Mouse (Mus musculus) forebrain, embryonic 14.5 days (tissue): ENCODE measurements around the gene Phyh. TPM values are rescaled to one million over a fixed set of nuclear protein-coding genes. Genes with fewer than 3 reads are reported as not detected.
"Not testable (repeated sequence)": the region's sequence is repeated elsewhere in the genome, so short reads cannot be mapped to it uniquely, and the experiment has no call there.

Experiments
- ATAC-seq: fragments of 200-750 bp; cut with Nextera tagmentation; 2 replicates; pipeline ENCODE4 v1.8.0; 2017; ENCODE audit warnings: mild to moderate bottlenecking, moderate library complexity
- DNase-seq: peaks from one replicate; pipeline ENCODE4 v3.0.0-alpha.2; 2015; ENCODE audit warnings: low spot score
- H3K27ac ChIP-seq: fragments of 300-500 bp; sonication (generic); 2 replicates; pipeline ENCODE4 v1.5.1; 2014; ENCODE audit warnings: low read depth, mild to moderate bottlenecking, control low read depth, low read length, moderate library complexity
- H3K27me3 ChIP-seq: fragments of 300-500 bp; sonication (generic); replicated peaks from 2 replicates; pipeline ENCODE4 v1.6.1; 2014; ENCODE audit warnings: low read length, control low read depth, mixed read lengths; ENCODE audit not compliant: control insufficient read depth, insufficient read depth
- H3K36me3 ChIP-seq: fragments of 300-500 bp; sonication (generic); 2 replicates; pipeline ENCODE4 v1.6.1; 2014; ENCODE audit warnings: low read length, control low read depth; ENCODE audit not compliant: control insufficient read depth, insufficient read depth
- H3K4me1 ChIP-seq: fragments of 300-500 bp; sonication (generic); 2 replicates; pipeline ENCODE4 v1.6.1; 2014; ENCODE audit warnings: antibody characterized with exemption, low read length, control low read depth; ENCODE audit not compliant: control insufficient read depth, insufficient read depth
- H3K4me2 ChIP-seq: fragments of 300-500 bp; sonication (generic); 2 replicates; pipeline ENCODE4 v1.6.1; 2014; ENCODE audit warnings: mild to moderate bottlenecking, control low read depth, low read length
- H3K4me3 ChIP-seq: fragments of 300-500 bp; sonication (generic); 2 replicates; pipeline ENCODE4 v1.5.1; 2014; ENCODE audit warnings: low read depth, low read length, control low read depth
- H3K9ac ChIP-seq: fragments of 300-500 bp; sonication (generic); 2 replicates; pipeline ENCODE4 v1.6.1; 2014; ENCODE audit warnings: mild to moderate bottlenecking, low read length, control low read depth, moderate library complexity
- H3K9me3 ChIP-seq: fragments of 300-500 bp; sonication (generic); replicated peaks from 2 replicates; pipeline ENCODE4 v1.6.1; 2016; ENCODE audit warnings: low read length, control low read depth, mixed read lengths; ENCODE audit not compliant: control insufficient read depth
- WGBS: fragments of 180-500 bp; shearing (Covaris S2); extraction: QIAGEN DNeasy Blood & Tissue Kit; methylation state at CpG from one replicate; pipeline ENCODE4 v1.1.7; 2014; 5-methylcytosine and 5-hydroxymethylcytosine counted together
- polyA plus RNA-seq: library from polyadenylated mRNA; unstranded; fragments of >200 nt; fragmentation: Nextera tagmentation; extraction: Ambion mirVana; gene quantifications from 2 replicates; pipeline ENCODE4 v1.2.1, GENCODE M21; 2014

Gene Phyh
- polyA plus RNA-seq, 1 experiment from 2014 or later: 54.6 TPM

DNA sequence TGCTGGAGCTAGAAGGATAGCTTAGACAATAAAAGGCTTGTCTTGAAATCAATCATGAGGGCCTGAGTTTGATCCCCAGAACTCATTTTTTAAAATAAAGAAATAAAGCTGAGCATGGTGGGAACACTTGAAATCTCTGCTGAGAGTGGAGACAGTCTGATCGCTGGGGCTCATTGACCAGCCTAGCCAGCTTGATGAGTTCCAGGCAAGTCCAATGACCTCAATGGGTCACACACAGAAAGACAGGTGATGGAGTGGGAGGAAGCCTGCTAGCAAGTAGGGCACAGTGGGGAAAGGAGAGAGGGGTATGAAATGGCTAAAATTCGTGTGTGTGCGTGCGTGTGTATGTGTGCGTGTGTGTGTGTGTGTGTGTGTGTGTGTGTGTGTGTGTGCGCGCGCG, 15.7 kb downstream of the Phyh start:
- ATAC-seq (no peak), DNase-seq (no peak)
- Histone ChIP-seq H3K27ac (no peak overlapping the region), H3K4me3 (no peak overlapping the region), H3K27me3 (no peaks in the 10 kb centered on the region), H3K4me1 (no peaks in the 10 kb centered on the region), H3K9ac (no peak overlapping the region), H3K9me3 (no peaks in the 10 kb centered on the region), H3K4me2 (no peak overlapping the region), H3K36me3 (no peaks in the 10 kb centered on the region)
- WGBS: 89% methylated on average over 9 of the region's 9 CpGs

DNA sequence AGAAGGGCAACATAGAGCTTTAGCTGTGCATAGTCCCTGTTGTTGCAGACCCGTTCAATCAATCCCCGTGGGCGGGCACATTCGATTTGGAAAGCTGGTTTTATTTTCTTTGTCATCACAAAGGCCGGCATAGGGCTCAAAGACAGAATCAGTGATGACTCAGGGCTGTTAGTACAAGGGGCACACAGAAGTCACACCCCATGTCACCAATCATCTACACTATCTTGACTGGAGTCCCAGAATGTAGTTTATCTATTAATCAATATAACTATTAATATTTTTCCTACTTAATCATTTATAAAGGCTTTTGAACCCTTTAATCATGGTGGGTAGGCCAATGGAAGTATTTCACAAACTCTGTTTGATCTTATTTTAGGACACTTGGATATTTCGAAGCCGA, 19.1 kb downstream of the Phyh start:
- no peaks in the 10 kb centered on the region for H3K27me3 ChIP-seq
- no peak overlapping the region for H3K4me3 ChIP-seq
- 84% methylated on average over 7 of the region's 7 CpGs for WGBS
- no peak overlapping the region for H3K9ac ChIP-seq
- no peak overlapping the region for H3K27ac ChIP-seq
- no peak for DNase-seq
- H3K9me3 ChIP-seq: no peaks in the 10 kb centered on the region
- no peaks in the 10 kb centered on the region for H3K4me1 ChIP-seq
- no peaks in the 10 kb centered on the region for H3K36me3 ChIP-seq
- H3K4me2 ChIP-seq: no peak overlapping the region
- no peak for ATAC-seq

DNA sequence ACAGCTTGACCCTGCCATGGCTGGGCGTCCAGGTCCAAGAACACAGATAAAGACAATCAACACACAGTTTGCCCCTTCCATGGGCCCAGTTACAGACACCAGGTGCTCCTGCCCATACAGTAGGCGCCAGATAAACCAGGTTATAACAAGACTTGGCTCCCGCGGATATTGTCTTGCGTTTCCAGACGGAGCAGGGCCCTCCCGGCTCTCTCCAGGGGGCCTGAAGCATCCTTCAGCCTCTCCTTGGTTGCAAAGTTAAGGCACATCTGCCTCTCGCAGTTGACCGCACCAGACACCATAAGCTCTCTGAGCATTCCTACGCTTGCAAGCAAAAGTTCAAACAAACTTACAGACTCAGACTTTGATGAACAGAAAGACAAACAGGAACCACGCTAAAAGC, 22.0 kb downstream of the Phyh start:
- Histone ChIP-seq H3K4me2 (no peak overlapping the region), H3K27me3 (no peaks in the 10 kb centered on the region), H3K27ac (no peak overlapping the region), H3K9ac (no peak overlapping the region), H3K4me1 (no peaks in the 10 kb centered on the region), H3K36me3 (no peaks in the 10 kb centered on the region), H3K4me3 (no peak overlapping the region), H3K9me3 (no peaks in the 10 kb centered on the region)
- ATAC-seq (no peak), DNase-seq (no peak)
- 92% methylated on average over 11 of the region's 11 CpGs for WGBS

DNA sequence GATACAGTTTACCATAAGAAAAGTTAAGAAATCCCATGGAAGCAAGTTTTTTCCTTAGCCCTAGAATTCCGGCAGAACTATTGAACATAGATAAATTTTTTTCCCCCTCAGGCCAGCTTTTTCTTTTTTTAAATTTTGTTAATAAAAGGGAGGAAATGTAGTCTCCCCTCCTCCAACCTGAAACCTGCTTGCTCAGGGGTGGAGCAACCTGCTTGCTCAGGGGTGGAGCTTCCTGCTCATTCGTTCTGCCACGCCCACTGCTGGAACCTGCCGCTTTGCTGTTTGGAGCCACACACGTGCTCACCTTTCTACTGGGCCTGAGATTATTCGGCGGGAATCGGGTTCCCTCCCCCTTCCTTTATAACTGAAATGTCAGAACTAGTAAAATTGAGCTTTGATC, 30.9 kb downstream of the Phyh start:
- not testable (repeated sequence) for H3K9me3 ChIP-seq, H3K4me3 ChIP-seq, H3K9ac ChIP-seq, ATAC-seq, H3K4me1 ChIP-seq, H3K4me2 ChIP-seq, H3K27ac ChIP-seq, H3K36me3 ChIP-seq, H3K27me3 ChIP-seq, DNase-seq
- 96% methylated on average over 7 of the region's 8 CpGs for WGBS

DNA sequence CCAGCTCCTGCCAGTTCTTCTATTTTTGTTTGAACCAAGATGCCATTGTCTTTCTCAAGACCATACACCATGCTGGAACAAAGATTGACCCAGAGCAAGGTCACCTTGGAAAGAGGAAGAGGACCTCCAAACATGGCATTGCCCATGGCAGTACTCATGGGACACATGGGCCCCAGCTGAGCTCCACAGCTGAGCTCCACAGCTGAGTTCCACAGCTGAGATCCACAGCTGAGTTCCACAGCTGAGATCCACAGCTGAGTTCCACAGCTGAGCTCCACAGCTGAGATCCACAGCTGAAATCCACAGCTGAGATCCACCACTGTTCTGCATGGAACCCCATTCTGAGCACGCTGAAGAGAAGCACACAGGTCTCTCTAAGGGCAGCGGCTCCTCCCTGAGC, 32.2 kb downstream of the Phyh start:
- DNase-seq: no peak
- H3K36me3 ChIP-seq: no peaks in the 10 kb centered on the region
- H3K27me3 ChIP-seq: no peaks in the 10 kb centered on the region
- H3K4me1 ChIP-seq: no peaks in the 10 kb centered on the region
- H3K4me2 ChIP-seq: no peak overlapping the region
- WGBS: 99% methylated on average over 2 of the region's 2 CpGs
- H3K9me3 ChIP-seq: peaks cover 2% of the 10 kb centered on the region; the same call in 1 of the 2 replicates
- H3K9ac ChIP-seq: no peak overlapping the region
- ATAC-seq: no peak
- H3K4me3 ChIP-seq: no peak overlapping the region
- H3K27ac ChIP-seq: no peak overlapping the region

DNA sequence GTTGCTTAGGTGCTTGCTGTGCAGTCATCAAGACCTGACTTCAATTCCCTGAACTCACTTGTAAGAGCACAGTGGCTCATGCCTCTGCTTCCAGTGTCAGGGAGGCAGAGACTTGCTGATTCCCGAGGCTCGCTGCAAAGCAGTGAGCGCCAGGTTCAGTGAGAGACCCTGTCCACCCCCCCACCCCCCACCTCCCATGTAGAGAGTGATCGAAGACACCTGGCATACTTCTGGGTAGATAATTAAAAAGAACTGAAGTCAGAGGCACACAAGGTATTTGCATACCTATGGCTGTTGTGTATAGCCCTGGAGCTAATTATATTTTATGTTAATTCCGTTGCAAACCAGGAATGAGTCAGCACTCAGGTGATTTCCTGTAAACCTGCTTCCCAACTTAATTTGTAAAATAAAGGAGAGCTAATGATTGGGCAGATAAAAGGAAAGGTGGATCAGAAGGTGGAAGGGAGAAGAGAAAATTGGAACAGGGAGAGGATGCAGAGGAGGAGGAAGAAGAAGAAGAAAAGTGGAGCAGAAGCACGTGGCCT, 35.5 kb downstream of the Phyh start:
- ATAC-seq (no peak), DNase-seq (no peak)
- H3K4me3 ChIP-seq: no peak overlapping the region
- H3K36me3 ChIP-seq: no peaks in the 10 kb centered on the region
- H3K4me2 ChIP-seq: no peak overlapping the region
- 86% methylated on average over 6 of the region's 6 CpGs for WGBS
- no peak overlapping the region for H3K27ac ChIP-seq
- peaks cover 2% of the 10 kb centered on the region; the same call in 1 of the 2 replicates for H3K9me3 ChIP-seq
- H3K9ac ChIP-seq: no peak overlapping the region
- H3K27me3 ChIP-seq: no peaks in the 10 kb centered on the region
- no peaks in the 10 kb centered on the region for H3K4me1 ChIP-seq

DNA sequence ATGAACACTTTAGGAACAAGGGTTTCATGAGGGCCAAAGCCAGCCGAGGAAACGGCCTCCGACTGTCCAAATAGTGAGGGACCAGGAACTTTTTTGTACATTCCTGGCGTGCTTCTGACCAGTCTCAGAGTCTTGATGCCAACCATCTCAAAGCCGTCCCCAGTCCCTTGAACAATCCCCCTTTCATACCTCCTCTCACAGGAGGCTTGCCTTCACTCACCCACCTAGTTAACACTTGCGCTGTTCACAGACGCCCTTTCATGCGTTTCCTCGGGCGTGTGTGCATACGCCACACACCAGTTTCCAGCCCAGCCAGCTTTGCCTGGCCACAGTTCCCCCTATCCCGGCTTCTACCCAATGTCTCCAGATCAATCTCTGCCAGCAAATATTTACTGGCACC, 39.2 kb downstream of the Phyh start:
- DNase-seq: no peak

DNA sequence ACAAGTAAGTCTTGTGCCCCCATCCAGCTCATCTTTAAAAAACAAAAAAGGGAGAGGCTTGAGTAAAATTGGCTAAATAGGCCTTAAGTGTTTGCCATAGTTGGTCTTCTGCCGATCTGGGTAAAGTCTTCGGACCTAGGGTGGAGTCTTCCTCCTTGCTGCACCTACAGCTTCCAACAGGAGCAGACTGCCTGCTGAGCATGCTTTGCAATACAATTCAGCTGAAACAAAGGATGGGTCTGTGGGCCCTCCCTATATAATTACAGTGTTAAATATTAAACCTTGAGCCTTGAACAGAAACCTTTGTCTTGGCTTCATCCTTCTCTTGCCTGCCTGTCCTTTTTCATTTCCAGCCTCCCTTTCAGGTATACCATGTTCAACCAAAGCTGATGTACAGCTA, 49.0 kb downstream of the Phyh start:
- 92% methylated on average over 2 of the region's 2 CpGs for WGBS
- ATAC-seq (no peak), DNase-seq (no peak)
- H3K4me2 ChIP-seq: no peak overlapping the region
- H3K9me3 ChIP-seq: no peaks in the 10 kb centered on the region
- no peaks in the 10 kb centered on the region for H3K36me3 ChIP-seq
- H3K4me3 ChIP-seq: no peak overlapping the region
- no peak overlapping the region for H3K9ac ChIP-seq
- no peaks in the 10 kb centered on the region for H3K4me1 ChIP-seq
- H3K27me3 ChIP-seq: no peaks in the 10 kb centered on the region
- H3K27ac ChIP-seq: no peak overlapping the region

More for the DNA sequence above, 39.2 kb downstream of the Phyh start:
- Histone ChIP-seq H3K4me2 (no peak overlapping the region), H3K4me1 (no peaks in the 10 kb centered on the region), H3K27ac (no peak overlapping the region), H3K36me3 (no peaks in the 10 kb centered on the region), H3K4me3 (no peak overlapping the region), H3K27me3 (no peaks in the 10 kb centered on the region), H3K9me3 (no peaks in the 10 kb centered on the region), H3K9ac (no peak overlapping the region)
- 91% methylated on average over 12 of the region's 12 CpGs for WGBS
- no peak for ATAC-seq

DNA sequence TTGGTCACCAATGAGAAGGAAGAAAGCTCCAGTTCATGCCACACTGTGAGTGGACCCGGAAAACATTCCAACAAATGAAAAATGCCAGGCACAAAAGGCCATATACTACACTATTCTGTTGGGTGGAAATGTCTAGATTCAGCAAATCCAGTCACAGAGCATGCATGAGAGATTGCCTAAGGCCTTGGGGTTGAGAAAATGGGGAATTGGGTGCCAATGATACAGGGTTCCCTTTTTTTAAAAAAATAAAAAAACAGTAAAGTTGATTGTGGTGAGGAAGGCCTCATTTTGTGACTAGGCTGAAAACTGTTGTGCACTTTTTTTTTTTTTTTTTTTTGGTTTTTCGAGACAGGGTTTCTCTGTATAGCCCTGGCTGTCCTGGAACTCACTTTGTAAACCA, 50.3 kb downstream of the Phyh start:
- DNase-seq: no peak

More for the DNA sequence above, 50.3 kb downstream of the Phyh start:
- no peak overlapping the region for H3K4me3 ChIP-seq
- H3K4me2 ChIP-seq: no peak overlapping the region
- H3K27me3 ChIP-seq: no peaks in the 10 kb centered on the region
- no peak overlapping the region for H3K27ac ChIP-seq
- 98% methylated on average over 1 of the region's 2 CpGs for WGBS
- H3K4me1 ChIP-seq: no peaks in the 10 kb centered on the region
- no peaks in the 10 kb centered on the region for H3K36me3 ChIP-seq
- no peak for ATAC-seq
- no peaks in the 10 kb centered on the region for H3K9me3 ChIP-seq
- H3K9ac ChIP-seq: no peak overlapping the region
